Mouse (Mus musculus): ENCODE results near the gene Marveld1. TPM values are rescaled to one million over a fixed set of nuclear protein-coding genes. Genes with fewer than 3 reads are reported as not detected.

Gene Marveld1
- total and polyA plus RNA-seq, 3 experiments: 9.7 to 24.4 TPM; not detected in 1

- TF ChIP-seq NRF1 (IDR thresholded peaks at IDR 0.05; ENCODE audit: insufficient read depth, low read depth, low read length, poor library complexity, severe bottlenecking) (no peak), CHD2 (IDR thresholded peaks at IDR 0.05; ENCODE audit: low read length) (no peak), USF1 (IDR thresholded peaks at IDR 0.05; ENCODE audit: low read depth, low read length) (no peak), POLR2AphosphoS5 (IDR thresholded peaks at IDR 0.05; ENCODE audit: borderline replicate concordance, low read depth, low read length) (no peak), MAX (IDR thresholded peaks at IDR 0.05; ENCODE audit: low read length) (0 out of 2 replicates have a peak, but pooled peaks have one; percentile 12), JUND (IDR thresholded peaks at IDR 0.05; ENCODE audit: low read depth, low read length) (no peak), ELF1 (IDR thresholded peaks at IDR 0.05; ENCODE audit: low read depth, low read length) (no peak), BHLHE40 (IDR thresholded peaks at IDR 0.05; ENCODE audit: borderline replicate concordance, low read depth, low read length) (peak; percentile 82), RCOR1 (IDR thresholded peaks at IDR 0.05; ENCODE audit: low read depth, low read length) (peak; percentile 26; the same call in 1 of the 2 replicates), E2F4 (IDR thresholded peaks at IDR 0.05; ENCODE audit: borderline replicate concordance, low read depth, low read length) (no peak), KAT2A (conservative IDR thresholded peaks at IDR 0.05; ENCODE audit: low read depth, low read length) (no peak), POLR2A (IDR thresholded peaks at IDR 0.05; ENCODE audit: control insufficient read depth in 1 of 2, insufficient read depth in 1 of 2, low read depth in 1 of 2, low read length in 2 of 2, poor library complexity in 1 of 2) (no peak), MYC (IDR thresholded peaks at IDR 0.05; ENCODE audit: low read depth, low read length) (peak; percentile 54; the same call in 1 of the 2 replicates), UBTF (IDR thresholded peaks at IDR 0.05; ENCODE audit: borderline replicate concordance, insufficient read depth, low read depth, low read length) (no peak), ZMIZ1 (IDR thresholded peaks at IDR 0.05; ENCODE audit: low read depth, low read length) (no peak), SMC3 (IDR thresholded peaks at IDR 0.05; ENCODE audit: low read depth, low read length) (no peak), MYB (IDR thresholded peaks at IDR 0.05; ENCODE audit: low read depth, low read length) (no peak), ZKSCAN1 (IDR thresholded peaks at IDR 0.05; ENCODE audit: low read depth, low read length) (no peak), CHD1 (IDR thresholded peaks at IDR 0.05; ENCODE audit: low read depth, low read length) (no peak), GATA1 (IDR thresholded peaks at IDR 0.05; ENCODE audit: low read depth, low read length) (no peak; the same call in 1 of the 2 replicates), TBP (IDR thresholded peaks at IDR 0.05; ENCODE audit: low read depth, low read length) (no peak), MEF2A (IDR thresholded peaks at IDR 0.05; ENCODE audit: extremely low read depth, insufficient replicate concordance, low read depth, low read length, poor library complexity, severe bottlenecking) (peak; percentile 78; the same call in 1 of the 2 replicates), EP300 (IDR thresholded peaks at IDR 0.05; ENCODE audit: low read depth in 1 of 2, low read length in 2 of 2) (peak; percentile 52 to 70; a peak in 3 of 4 replicates), MAZ (IDR thresholded peaks at IDR 0.05; ENCODE audit: low read depth, low read length) (0 out of 2 replicates have a peak, but pooled peaks have one; percentile 29)
Measured at GRCm38 (mm10) chr19:42125501-42126218, 21.5 kb upstream of the Marveld1 start (continued).

Measured in MEL (cell line).